Mouse (Mus musculus) kidney, postnatal 10 days (tissue): Measurements from ENCODE around the gene Olfr1104.

Experiments used
- DNase-seq: peaks from one replicate; pipeline ENCODE4 v3.0.0; 2021; ENCODE audit warnings: mixed read lengths

Gene Olfr1104

DNA sequence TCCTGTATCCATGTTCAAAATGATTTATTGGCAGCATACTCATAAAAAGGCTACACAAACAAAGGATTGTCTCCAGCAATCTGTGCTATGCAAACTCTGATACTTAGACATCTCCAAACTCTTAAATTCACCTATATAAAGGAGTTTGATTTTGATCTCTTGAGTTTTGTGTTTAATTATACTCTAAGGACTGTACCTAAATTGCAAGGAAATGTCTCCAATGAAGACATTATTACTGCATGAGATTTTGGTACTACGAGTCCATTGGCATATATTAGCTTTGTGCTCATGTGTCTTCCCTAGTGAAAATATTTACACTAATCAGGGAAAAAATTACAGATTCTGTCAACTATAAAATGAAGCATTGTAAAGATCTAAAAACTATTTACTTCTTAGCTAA, at the start of gene Olfr1104:
Olfr1104 (minus strand) TSS at position 101 of the 400 bp plus-strand sequence.
- DNase-seq: no peak

DNA sequence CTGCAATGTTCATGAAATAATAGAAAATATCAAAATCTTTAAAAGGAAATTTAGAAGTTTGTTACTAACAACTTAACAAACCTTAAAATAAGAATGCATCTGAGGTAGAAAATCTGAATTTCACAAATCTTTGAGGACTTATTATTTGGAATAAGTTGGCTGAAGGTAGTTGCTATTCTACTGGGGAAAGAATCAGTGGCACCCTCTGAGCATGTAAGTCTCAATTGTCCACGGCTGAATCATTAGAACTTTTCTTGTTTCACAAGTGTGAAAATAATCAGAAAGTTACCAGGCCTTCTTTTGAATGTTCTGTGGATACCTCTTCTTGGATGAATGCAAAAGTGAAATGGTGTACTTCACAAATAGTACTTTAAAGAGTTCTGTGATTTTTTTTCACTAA, 48.8 kb upstream of the Olfr1104 start, which contains the start of gene Olfr1107:
Olfr1107 (minus strand) TSS at position 101 of the 400 bp plus-strand sequence.
- no peak for DNase-seq

DNA sequence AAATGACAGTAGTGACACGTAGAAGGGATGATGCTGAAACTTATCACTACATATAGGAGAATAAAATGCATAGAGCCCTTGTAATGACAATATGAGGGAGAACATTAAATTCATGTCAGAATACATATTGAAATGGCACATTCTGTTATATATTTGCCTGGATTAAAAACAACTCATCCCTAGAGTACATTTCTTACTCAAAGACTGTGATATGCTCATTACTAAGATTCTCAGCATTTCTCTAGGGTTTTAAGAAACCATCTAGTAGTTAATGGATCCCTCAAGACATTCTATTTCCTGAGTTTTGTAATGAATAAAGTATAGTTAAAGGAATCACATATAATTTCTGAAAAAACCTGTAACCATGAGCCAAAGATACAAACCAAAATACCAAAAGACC, 25.3 kb upstream of the Olfr1104 start, which contains the start of gene Olfr1106:
Olfr1106 (minus strand) TSS at position 101 of the 400 bp plus-strand sequence.
- no peak for DNase-seq

- DNase-seq: no peak
Observed at GRCm38 (mm10) chr2:87036431-87036830, 9.6 kb upstream of the Olfr1104 start, which contains the start of gene Olfr1105. Gene Olfr1105, minus strand, starts transcription at chr2:87036531.

GRCm38 (mm10) chr2:86998098-86998497, 28.8 kb downstream of the Olfr1104 start, which contains the start of gene Olfr1102:
Gene Olfr1102, plus strand, starts transcription at chr2:86998398.
- no peak for DNase-seq

DNA sequence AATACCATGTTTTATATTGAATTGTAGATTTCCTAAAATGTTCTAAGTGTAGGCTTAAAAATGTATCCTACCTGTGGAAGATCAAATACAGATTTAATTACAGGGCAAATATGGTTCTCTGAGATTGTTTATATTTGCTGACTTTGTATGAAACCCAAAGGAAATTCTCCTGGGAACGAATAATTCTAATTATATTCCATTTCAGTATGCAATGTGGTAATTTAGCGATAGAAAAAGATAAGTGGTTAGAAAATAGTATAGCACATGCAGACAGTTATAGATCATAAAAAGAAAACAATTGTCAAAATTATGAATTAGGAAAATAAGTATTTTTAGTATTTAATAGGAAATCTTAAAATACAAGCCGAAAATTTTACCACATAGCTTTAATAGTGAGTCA, 35.8 kb downstream of the Olfr1104 start, which contains the start of gene Olfr1101:
Olfr1101 (minus strand) TSS at position 101 of the 400 bp plus-strand sequence.
- no peak for DNase-seq

DNA sequence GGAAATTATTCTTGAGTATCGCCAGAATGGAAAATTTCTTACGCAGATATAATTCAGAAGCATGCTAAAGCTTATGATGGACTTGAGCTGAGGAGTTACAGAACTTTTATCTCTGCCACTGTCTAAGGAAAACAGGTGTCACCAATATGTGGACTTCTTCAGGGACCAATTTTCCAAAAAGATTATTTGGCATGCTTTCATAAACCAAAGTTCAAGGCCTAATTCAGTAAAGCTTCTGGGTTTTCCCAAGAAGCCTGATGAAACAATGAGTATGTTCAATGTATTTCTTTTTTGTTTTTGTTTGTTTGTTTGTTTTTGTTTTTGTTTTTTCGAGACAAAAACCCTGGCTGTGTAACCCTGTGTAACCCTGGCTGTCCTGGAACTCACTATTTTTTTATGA, 47.0 kb downstream of the Olfr1104 start, which contains the start of gene Olfr1100:
Olfr1100 (minus strand) TSS at position 101 of the 400 bp plus-strand sequence.
- DNase-seq: no peak
